In genomic region chr14:120441256-120441655, GRCm38 (mm10) we compare ENCODE assay signal across 9 mouse cellular contexts.
"Had no signal": no experiment of that assay in that cellular context is flagged by ENCODE, and none has a peak within 500 bp of the region (broad histone marks: within the 10 kb centered on the region; RNA-seq: fewer than 3 reads in every experiment).

No protein-coding gene starts in this region.

- DNase-seq: kidney, adult 2 months; kidney, postnatal 25 days; layer of hippocampus, postnatal 36 days; liver, embryonic 13.5 days; lung, embryonic 14.5 days; spleen, adult 18-20 months; thymus, adult 18-20 months; thymus, postnatal 14 days; thymus, postnatal 4 days had no signal
